In the genomic region with DNA sequence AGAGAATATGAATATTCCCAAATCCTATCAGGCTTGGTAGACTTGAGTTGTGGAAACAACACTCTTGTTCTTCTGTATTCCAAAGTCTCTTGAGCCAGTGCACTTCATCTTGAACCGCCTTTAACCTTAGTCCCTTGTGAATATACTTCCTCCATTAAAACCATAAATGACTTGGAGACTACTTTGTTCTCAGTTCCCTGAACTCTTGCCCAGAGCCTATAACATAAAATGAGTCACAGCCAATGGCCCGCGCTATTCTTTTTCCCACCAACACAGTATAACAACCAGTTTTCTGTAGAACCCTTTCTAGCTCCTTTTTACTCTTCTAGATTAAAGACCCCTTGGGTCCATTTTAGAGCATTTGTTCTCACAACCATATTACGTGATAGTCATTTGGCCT, we compare ENCODE assay signal across 14 mouse cellular contexts.
"Had no signal": no experiment of that assay in that cellular context is flagged by ENCODE, and none has a peak within 500 bp of the region (broad histone marks: within the 10 kb centered on the region; RNA-seq: fewer than 3 reads in every experiment).

No protein-coding gene starts in this region.

- H3K4me3 ChIP-seq: megakaryocyte, embryonic 14.5 days; midbrain, embryonic 13.5 days; midbrain, embryonic 15.5 days; neural tube, embryonic 12.5 days had no signal

- H3K27ac ChIP-seq: macrophage; midbrain, embryonic 13.5 days; midbrain, embryonic 15.5 days; neural tube, embryonic 12.5 days had no signal

- H3K9me3 ChIP-seq: midbrain, embryonic 13.5 days; midbrain, embryonic 15.5 days; neural tube, embryonic 12.5 days had no signal

- H3K27me3 ChIP-seq: midbrain, embryonic 13.5 days; midbrain, embryonic 15.5 days; neural tube, embryonic 12.5 days had no signal

- H3K9ac ChIP-seq: lung, embryonic 14.5 days; midbrain, embryonic 13.5 days; midbrain, embryonic 15.5 days; neural tube, embryonic 12.5 days had no signal

- DNase-seq: lung, adult 18-20 months; lung, embryonic 14.5 days; lung, postnatal 10 days; right cerebral cortex, postnatal 14 days; spleen, adult 18-20 months; thymus, adult 2 months; thymus, postnatal 14 days; thymus, postnatal 36 days had no signal

- H3K36me3 ChIP-seq: midbrain, embryonic 13.5 days; midbrain, embryonic 15.5 days; neural tube, embryonic 12.5 days had no signal

- H3K4me2 ChIP-seq: lung, embryonic 14.5 days; midbrain, embryonic 11.5 days; midbrain, embryonic 13.5 days; midbrain, embryonic 15.5 days; neural tube, embryonic 12.5 days had no signal

- ATAC-seq: midbrain, embryonic 13.5 days; midbrain, embryonic 15.5 days had no signal

- H3K4me1 ChIP-seq: neural tube, embryonic 12.5 days had no signal
